Mouse (Mus musculus) G1E (cell line): ENCODE data around the gene Ankzf1. TPM values are rescaled to one million over a fixed set of nuclear protein-coding genes. Genes with fewer than 3 reads are reported as not detected.

Experiments used
- ATAC-seq: 2 replicates; pipeline ENCODE4 v1.8.0; 2016; ENCODE audit warnings: mild to moderate bottlenecking; ENCODE audit not compliant: insufficient number of reproducible peaks, poor library complexity, low FRiP score, severe bottlenecking; ENCODE audit errors: extremely low read depth
- DNase-seq: peaks from one replicate; pipeline ENCODE4 v3.0.0; 2012; ENCODE audit warnings: low spot score
- H3K27me3 ChIP-seq: 2 replicates; pipeline ENCODE4 v1.6.1; 2012; ENCODE audit warnings: mild to moderate bottlenecking, low read length, inconsistent platforms; ENCODE audit not compliant: insufficient read depth
- H3K36me3 ChIP-seq: replicated peaks from 2 replicates; pipeline ENCODE3; 2012; ENCODE audit warnings: mild to moderate bottlenecking, inconsistent platforms
- H3K4me1 ChIP-seq: 2 replicates; pipeline ENCODE4 v1.6.1; 2012; ENCODE audit warnings: low read depth, low read length, inconsistent platforms, mixed read lengths; ENCODE audit not compliant: insufficient read depth
- H3K4me3 ChIP-seq: 2 replicates; pipeline ENCODE4 v1.5.1; 2012; ENCODE audit warnings: low read depth, mild to moderate bottlenecking, inconsistent platforms, low read length, moderate library complexity, mixed read lengths
- H3K9me3 ChIP-seq: replicated peaks from 2 replicates; pipeline ENCODE4 v1.6.1; 2012; ENCODE audit warnings: inconsistent platforms
- CTCF ChIP-seq: IDR thresholded peaks from 2 replicates; pipeline ENCODE4 v1.5.1; 2012; ENCODE audit warnings: low read depth, low read length, inconsistent platforms, mixed read lengths
- GATA1 ChIP-seq: IDR thresholded peaks from 2 replicates; pipeline ENCODE4 v1.6.1; 2012; ENCODE audit warnings: borderline replicate concordance, low read length, inconsistent platforms, mixed read lengths
- GATA2 ChIP-seq: IDR thresholded peaks from 2 replicates; pipeline ENCODE4 v1.6.1; 2012; ENCODE audit warnings: low read depth, low read length, inconsistent platforms, borderline replicate concordance
- POLR2AphosphoS5 ChIP-seq: IDR thresholded peaks from 2 replicates; pipeline ENCODE4 v1.6.1; 2012; ENCODE audit warnings: low read depth, low read length, inconsistent platforms; ENCODE audit not compliant: insufficient replicate concordance
- TAL1 ChIP-seq: conservative IDR thresholded peaks from 2 replicates; pipeline ENCODE4 v1.6.1; 2012; ENCODE audit warnings: low read depth, low read length, inconsistent platforms, mixed read lengths
- polyA plus RNA-seq: library from polyadenylated mRNA; stranded (reverse); fragments of >175 nt; gene quantifications from 2 replicates; pipeline ENCODE4 v1.2.3, GENCODE M21; 2012
- total RNA-seq, 2 experiments: library from RNA; stranded (forward) in 1 of 2; stranded (reverse) in 1 of 2; fragments of 200-1000 nt in 1 of 2; fragments of >200 nt in 1 of 2; fragmentation: Nextera tagmentation in 1 of 2; gene quantifications; 2 replicates each; pipeline ENCODE4 v1.2.3; 2014 to 2017

Gene Ankzf1
- total and polyA plus RNA-seq, 3 experiments = 22.9 to 57.4 (median 50.4) TPM

- peaks cover 48% of the 10 kb centered on the region for H3K4me1 ChIP-seq
- peak within 1 kb of the TSS; percentile 77 for H3K4me3 ChIP-seq
- peaks cover 6% of the 10 kb centered on the region for H3K27me3 ChIP-seq
- peaks cover 27% of the 10 kb centered on the region for H3K36me3 ChIP-seq
- peak; percentile 71 for ATAC-seq
- DNase-seq = peak; percentile 96
- no peaks in the 10 kb centered on the region for H3K9me3 ChIP-seq
- peak; percentile 68; the same call in 1 of the 2 replicates for TF ChIP-seq TAL1
- no peak for TF ChIP-seq GATA2
Measured at GRCm38 (mm10) chr1:75236117-75237050, 44.4 kb downstream of the Ankzf1 start, which contains the start of gene Dnajb2. Gene Dnajb2 (plus strand): TSS chr1:75236406.

GRCm38 (mm10) chr1:75239591-75239990 lies 47.6 kb downstream of the Ankzf1 start:
- Histone ChIP-seq H3K27me3 (no peaks in the 10 kb centered on the region), H3K4me1 (peaks cover 36% of the 10 kb centered on the region), H3K36me3 (peaks cover 48% of the 10 kb centered on the region), H3K9me3 (no peaks in the 10 kb centered on the region), H3K4me3 (no peak overlapping the region)
- no peak for DNase-seq
- no peak for TF ChIP-seq GATA2
- TF ChIP-seq CTCF = no peak
- TF ChIP-seq TAL1 = no peak
- no peak for TF ChIP-seq GATA1
- TF ChIP-seq POLR2AphosphoS5 = no peak
- no peak for ATAC-seq

DNA sequence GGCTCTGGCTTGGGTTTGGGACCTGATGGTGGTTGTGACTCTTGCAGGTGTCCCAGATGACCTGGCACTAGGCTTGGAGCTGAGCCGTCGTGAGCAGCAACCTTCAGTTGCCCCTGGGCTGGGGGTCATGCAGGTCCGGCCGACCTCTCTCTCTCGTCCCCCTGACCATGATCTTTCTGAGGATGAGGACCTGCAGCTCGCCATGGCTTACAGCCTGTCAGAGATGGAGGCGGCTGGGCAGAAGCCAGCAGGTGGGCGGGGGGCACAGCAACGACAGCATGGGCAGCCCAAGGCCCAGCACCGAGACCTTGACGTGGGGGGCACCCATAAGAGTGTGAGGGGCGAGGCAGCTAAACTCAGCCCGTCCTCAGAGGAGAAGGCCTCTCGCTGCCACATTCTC lies 51.5 kb downstream of the Ankzf1 start:
- H3K4me3 ChIP-seq = no peak overlapping the region
- ATAC-seq (no peak), DNase-seq (no peak)
- peaks cover 2% of the 10 kb centered on the region; the same call in 1 of the 2 replicates for H3K27me3 ChIP-seq
- peaks cover 51% of the 10 kb centered on the region for H3K36me3 ChIP-seq
- H3K9me3 ChIP-seq = no peaks in the 10 kb centered on the region
- TF ChIP-seq GATA1 = no peak
- no peak for TF ChIP-seq TAL1
- no peak for TF ChIP-seq POLR2AphosphoS5
- no peak for TF ChIP-seq CTCF
- TF ChIP-seq GATA2 = no peak
- H3K4me1 ChIP-seq = peaks cover 22% of the 10 kb centered on the region

DNA sequence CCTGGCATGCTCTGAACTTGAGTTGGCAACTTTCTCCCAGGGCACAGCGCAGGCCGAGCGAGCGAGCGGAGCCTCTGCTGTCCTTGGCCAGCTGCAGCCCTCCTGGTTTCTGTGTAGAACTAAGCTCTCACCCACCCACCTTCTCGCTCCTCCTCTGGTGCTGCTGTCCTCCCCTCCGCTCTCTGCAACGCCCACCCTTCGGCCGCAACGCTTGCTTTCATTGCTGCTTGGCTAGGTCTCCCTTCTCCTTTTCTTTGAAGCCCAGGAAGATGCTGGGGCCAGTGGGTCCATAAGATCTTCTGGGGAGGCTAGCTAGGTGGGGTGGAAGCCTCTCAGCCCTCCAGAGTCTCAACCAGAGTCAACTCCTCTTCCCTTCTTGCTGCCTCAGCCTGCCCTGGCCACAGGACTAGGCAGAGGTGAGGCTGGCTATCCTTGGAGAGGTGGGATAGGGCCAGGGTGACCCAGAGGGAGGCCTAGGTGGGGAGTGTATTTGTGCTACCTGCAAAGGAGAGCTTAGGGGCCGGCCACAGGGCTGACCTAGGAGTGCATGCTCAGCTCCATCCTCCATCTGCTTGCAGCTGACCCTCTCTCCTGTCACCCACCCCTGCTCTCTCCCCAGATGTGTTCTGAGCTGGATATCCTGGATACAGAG lies 52.4 kb downstream of the Ankzf1 start:
- Histone ChIP-seq H3K27me3 (peaks cover 2% of the 10 kb centered on the region; the same call in 1 of the 2 replicates), H3K9me3 (no peaks in the 10 kb centered on the region), H3K4me1 (peaks cover 22% of the 10 kb centered on the region), H3K36me3 (peaks cover 45% of the 10 kb centered on the region), H3K4me3 (no peak overlapping the region)
- TF ChIP-seq POLR2AphosphoS5 = no peak
- DNase-seq (no peak), ATAC-seq (no peak)

DNA sequence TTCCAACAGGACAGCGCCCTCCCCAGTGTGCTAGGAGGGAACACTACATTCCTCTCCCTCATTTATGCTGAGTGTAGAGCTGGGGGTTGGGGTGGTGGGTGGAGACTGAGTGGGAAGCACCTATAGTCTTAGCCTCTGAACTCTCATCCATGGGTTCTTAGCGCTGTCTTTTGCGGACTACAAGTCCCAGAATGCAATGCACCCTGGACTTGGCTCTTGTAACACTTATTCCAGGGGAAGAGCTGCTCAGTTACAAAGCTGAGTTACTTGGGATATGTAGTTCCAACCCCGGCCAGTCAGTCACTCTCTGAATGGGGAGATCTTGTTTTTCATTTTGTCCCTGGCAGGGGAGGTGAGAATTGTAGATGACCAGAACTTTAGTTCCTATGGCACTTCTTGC lies 52.9 kb downstream of the Ankzf1 start:
- Histone ChIP-seq H3K36me3 (peaks cover 39% of the 10 kb centered on the region), H3K4me1 (peaks cover 23% of the 10 kb centered on the region), H3K9me3 (no peaks in the 10 kb centered on the region), H3K27me3 (peaks cover 2% of the 10 kb centered on the region; the same call in 1 of the 2 replicates), H3K4me3 (no peak overlapping the region)
- ATAC-seq = peak; percentile 87
- peak; percentile 68 for DNase-seq
- TF ChIP-seq GATA2 (no peak), GATA1 (no peak)

- Histone ChIP-seq H3K4me1 (peaks cover 42% of the 10 kb centered on the region), H3K36me3 (peaks cover 25% of the 10 kb centered on the region), H3K27me3 (peaks cover 2% of the 10 kb centered on the region; the same call in 1 of the 2 replicates), H3K9me3 (no peaks in the 10 kb centered on the region), H3K4me3 (no peak overlapping the region)
- no peak for TF ChIP-seq POLR2AphosphoS5
- TF ChIP-seq TAL1 = no peak
- no peak for DNase-seq
- ATAC-seq = no peak
Measured at GRCm38 (mm10) chr1:75247071-75247930, 55.4 kb downstream of the Ankzf1 start.
